Mouse (Mus musculus) gastrocnemius, adult 8-10 months (tissue): ENCODE data around the gene Sgca. TPM values are rescaled to one million over a fixed set of nuclear protein-coding genes. Genes with fewer than 3 reads are reported as not detected.
A peak's percentile ranks its signal among the peaks of the same experiment; 100 is the strongest.

Experiments
- DNase-seq, 2 experiments: peaks; one replicate each; pipeline ENCODE4 v3.0.0; 2022; ENCODE audit warnings: low spot score in 2 of 2
- total RNA-seq, 4 experiments: library from RNA; stranded (reverse); gene quantifications; 2 replicates each; pipeline ENCODE4 v1.2.4; 2022

Gene Sgca
- total RNA-seq, 4 experiments from 2014 or later = 272 to 306 (median 288) TPM

DNA sequence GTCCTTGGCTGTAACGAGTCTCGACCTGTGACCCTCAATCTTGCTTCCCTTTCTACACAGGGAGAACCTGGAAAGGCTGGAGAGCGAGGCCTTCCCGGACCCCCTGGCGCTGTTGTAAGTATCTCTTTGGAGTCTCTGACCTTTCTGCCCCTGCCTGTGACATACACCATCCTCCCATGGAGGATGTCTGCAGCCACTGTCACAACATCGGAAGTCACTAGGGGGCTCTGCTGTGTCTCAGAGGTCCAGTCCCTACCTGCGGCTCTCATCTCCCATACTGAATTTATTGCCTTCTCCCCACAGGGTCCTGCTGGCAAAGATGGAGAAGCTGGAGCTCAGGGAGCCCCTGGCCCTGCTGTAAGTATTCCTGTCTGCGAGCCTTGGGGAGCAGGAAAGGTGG is 31.8 kb downstream of the Sgca start:
- no peak for DNase-seq

DNA sequence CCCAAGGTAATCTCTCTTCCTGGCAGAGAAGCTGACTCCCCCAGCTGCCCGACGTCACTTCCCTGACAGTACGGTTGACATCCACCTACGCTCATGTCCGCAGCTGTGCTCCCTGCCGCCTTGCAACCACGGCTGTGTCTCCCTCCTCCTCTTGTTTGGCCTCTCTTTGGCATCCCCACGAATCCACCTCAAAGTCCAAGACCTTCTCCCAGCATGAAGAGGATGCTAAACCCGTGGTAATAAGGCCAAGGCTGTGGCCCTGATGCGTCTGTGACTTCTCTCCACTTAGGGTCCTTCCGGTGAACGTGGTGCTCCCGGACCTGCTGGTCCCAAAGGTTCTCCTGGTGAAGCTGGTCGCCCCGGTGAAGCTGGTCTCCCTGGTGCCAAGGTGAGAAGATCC is 33.1 kb downstream of the Sgca start:
- no peak for DNase-seq

DNA sequence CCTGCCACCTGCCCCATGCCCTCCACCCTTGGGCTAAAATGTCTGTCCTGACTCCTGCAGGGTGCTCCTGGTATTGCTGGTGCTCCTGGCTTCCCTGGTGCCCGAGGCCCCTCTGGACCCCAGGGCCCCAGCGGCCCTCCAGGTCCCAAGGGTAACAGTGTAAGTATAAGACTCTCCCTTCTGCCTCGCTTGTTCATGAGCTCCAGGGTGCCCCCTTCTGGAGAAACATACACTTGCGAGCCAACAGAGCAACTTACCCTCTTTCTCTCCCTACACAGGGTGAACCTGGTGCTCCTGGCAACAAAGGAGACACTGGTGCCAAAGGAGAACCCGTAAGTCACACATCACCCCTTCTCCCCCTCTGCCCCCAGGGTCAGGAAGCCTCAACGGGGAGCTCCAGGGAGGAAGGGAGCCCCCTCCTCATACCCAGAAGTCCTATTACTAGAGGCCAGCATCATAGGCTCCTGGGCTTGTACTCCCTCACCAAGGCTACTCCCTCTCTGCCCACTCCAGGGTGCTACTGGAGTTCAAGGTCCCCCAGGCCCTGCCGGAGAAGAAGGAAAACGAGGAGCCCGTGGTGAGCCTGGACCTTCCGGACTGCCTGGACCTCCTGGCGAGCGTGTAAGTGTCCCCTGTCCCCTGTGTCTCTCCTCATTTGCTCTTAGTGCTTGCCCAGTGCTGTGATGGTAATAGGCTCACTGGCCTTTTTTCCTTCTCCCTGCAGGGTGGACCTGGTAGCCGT is 33.7 kb downstream of the Sgca start:
- no peak for DNase-seq

DNA sequence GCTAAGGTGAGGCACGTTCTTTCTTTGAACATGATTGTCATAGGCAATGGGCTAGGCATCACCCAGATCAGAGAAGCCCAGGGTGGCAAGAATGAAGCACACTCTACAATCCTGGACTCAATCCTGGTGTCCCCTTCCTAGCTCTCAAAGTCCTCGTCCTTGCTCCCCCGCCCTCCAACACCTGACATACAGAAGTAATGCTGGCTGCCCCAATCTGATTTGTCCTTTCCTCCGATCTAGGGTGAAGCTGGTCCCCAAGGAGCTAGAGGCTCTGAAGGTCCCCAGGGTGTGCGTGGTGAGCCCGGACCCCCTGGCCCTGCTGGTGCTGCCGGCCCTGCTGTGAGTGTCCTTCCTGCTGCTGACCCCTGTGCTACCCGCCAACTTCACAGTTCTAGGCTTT is 34.4 kb downstream of the Sgca start:
- DNase-seq = no peak

DNA sequence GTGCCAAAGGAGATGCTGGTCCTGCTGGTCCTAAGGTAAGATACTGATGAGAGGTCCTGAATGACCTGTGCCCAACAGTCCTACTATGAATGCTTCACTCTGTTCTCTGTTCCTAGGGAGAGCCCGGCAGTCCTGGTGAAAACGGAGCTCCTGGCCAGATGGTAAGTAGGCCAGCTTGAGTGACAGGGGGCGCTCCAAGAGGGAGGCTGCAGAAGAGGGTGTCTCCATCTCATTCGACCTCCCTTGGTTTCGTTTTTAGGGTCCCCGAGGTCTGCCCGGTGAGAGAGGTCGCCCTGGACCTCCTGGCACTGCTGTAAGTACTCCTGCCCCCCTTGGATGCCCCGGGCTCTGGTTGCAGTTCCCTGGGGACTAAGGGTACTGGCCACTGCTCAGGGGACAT is 35.0 kb downstream of the Sgca start:
- DNase-seq = no peak

DNA sequence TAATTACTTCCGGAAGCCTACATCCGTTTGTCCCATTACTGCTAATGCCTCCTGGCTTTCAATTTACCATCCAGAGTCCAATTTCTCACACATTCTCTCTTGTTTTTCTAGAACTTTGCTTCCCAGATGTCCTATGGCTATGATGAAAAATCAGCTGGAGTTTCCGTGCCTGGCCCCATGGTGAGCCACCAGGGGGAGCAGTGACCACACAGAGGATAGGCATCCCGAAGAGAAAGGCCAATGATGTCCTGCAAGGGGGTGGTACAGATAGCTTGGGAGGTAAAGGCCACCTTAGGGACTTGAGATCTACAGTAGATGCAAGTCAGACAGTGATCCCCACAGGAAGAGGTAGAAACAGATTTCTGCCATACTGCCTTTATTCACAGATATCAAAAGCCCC is 36.8 kb downstream of the Sgca start:
- DNase-seq = peak; percentile 63 to 64

DNA sequence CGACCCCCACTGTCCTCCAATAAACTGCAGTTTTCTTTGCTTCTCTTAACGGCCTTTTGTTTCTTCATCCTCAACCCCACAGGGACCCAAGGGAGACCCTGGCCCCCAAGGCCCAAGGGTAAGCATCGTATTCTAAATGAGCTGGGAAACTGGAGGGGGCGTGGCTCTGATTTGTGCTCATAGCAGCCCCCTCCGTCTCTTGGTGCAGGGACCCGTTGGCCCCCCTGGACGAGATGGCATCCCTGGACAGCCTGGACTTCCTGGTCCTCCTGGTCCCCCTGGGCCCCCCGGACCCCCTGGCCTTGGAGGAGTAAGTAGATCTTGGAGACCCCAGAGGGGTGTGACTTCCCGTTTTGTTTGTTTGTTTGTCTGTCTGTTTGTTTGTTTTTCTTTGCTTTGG is 37.8 kb downstream of the Sgca start:
- DNase-seq = no peak

DNA sequence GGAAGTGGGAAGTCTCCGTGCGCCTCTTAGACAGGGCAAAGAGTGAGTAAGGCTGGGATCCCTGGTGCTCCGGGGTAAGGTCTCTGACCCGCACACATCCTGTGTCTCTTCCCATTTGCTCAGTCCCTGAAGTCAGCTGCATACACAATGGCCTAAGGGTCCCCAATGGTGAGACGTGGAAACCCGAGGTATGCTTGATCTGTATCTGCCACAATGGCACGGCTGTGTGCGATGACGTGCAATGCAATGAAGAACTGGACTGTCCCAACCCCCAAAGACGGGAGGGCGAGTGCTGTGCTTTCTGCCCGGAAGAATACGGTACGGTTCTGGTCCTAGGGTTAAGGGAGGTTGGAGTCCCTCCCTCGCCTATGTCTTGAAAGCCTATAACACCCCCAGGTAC is 38.3 kb downstream of the Sgca start:
- DNase-seq = no peak

DNA sequence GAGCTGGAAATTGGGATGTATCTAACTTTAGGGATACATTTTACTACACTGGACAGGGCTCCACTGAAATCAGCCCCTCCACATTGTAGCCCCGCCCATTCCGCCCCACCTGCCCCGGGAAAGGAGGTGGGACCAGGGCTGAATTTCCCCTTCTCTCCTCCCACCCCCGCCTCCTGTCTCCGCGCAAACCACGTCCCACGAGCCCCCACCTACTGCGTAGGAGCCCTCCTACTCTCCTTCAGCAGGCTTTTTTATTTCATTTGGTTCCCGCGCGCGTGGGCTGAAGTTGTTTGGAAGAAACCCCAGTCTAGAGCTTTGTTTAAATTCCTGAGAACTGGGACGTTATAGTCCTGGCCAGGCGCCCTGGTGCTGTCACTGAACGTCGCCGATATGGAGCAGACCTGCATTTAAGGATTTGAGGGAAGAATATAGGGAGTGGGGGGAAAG is 38.8 kb downstream of the Sgca start:
- no peak for DNase-seq

DNA sequence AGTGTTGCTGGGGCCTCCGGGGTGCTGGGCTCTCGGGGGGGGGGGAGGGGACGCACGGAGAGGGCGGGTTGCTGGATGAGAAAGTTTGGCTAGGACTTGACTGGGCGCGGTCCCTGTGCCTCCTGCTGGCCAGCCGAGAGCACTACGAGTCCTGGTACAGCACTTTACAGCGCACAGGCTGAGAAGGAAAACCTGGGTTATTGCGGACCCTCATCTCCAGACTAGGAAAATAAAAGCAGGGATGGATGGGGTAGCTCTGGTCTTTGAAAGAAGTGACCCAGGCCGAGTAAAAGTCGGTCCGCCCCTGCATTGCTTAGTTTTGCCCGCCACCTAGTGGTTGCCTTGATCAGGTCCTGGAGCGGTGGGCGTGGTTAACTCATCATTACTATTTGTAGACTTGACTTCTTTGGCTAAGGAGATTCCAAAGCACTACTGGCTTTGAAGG is 39.3 kb downstream of the Sgca start:
- peak; percentile 86 to 87 for DNase-seq

DNA sequence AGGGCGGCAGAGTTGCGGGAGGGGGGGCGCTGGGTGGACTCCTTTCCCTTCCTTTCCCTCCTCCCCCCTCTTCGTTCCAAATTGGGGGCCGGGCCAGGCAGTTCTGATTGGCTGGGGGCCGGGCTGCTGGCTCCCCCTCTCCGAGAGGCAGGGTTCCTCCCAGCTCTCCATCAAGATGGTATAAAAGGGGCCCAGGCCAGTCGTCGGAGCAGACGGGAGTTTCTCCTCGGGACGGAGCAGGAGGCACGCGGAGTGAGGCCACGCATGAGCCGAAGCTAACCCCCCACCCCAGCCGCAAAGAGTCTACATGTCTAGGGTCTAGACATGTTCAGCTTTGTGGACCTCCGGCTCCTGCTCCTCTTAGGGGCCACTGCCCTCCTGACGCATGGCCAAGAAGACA is 40.1 kb downstream of the Sgca start, which contains the start of gene Col1a1:
Col1a1 (plus strand) TSS at position 180 of the 400 bp plus-strand sequence.
- peak; percentile 72 to 75 for DNase-seq

DNA sequence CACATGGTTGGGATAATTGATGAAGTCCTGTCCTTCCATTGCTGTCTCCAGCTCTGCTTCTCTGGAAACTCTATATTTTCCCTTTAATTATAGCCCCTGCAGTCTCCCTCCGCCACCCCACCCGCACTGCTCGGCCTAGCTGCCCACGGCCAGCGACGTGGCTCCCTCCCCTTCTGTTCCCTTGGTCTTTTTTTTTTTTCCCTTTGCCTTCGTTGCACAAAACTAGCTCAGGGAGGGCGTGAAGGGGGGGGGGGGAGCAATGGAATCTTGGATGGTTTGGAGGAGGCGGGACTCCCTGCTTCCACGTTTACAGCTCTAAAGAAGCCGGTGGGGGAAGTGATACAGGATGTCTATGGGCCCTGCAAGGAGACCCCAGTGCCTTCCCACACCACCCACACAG is 41.6 kb downstream of the Sgca start:
- no peak for DNase-seq

DNA sequence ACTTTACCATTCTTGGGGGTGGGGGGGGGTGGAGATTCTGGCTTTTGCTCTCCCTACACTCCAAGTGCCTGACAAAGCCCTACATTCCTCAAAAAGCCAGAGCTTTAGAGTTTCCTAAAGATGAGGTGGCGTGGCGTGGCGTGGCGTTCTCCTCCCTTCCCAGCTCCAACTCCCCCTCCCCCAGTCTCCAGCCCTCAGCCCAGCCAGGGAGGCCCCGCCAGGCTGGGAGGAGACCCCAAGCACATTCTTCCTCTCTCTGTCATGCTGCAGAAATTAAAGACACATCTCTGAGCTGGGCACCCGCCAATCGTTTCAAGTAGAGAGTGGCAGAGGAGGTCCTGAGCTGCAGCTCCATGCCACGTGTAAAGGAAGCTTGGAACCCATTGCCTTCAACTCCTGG is 42.5 kb downstream of the Sgca start:
- DNase-seq = no peak

DNA sequence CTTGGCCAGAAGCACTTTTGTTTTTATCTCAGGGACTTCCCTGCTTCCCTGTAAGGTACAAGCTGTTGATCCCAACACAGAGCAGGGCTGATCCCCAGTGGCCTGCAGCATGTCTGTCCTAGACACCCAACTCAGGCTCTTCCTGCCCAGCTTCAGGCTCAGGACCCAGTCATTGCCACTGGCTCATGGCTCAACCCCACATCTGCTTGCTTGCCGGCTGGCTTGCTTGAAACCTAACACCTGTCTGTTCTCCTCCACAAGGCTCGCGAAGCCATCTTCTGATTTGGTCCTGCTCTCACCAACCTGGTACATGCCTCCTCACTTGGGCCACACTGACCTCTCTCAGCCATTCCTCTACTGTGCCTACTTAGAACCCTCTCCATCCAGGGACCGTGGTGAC is 46.0 kb downstream of the Sgca start:
- DNase-seq = no peak

DNA sequence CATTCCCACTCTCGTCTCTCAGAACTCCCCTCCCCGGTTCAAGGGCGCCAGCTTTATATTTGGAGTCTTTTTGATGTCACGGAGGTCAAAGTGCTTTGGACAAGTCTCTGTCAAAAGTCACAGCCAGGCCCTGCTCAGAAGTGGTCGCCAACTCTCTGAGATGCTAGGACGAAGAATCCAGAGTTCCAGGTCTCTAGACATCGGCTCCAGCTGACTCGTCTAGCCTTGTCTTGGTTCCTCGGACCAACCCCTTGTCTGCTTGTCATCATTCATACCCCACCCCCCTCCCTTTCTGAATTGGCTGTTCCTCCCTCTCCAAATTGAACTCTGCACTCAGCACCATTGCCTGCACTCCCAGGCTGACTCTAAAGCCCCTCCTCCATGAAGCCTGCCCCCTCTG is 46.5 kb downstream of the Sgca start:
- DNase-seq = no peak

DNA sequence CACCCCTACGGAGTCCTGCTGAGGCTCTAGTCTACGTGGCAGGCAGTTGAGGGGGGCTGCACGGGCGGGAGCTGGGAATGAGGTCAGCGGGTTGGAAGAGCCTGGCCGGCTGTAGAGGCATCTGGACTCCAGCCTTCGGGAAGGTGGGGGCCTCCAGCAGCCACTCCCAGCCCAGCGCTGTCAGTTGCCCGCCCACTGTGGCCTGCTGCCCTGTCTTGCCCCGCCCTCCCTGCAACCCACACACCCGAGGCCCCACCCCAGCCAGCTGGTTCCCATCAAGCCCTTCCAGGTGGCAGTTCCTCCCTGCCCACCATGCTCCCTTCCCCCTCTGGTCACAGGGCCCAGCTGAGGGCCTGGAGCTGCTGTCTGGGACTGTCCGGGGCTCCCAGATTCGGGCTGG is 47.3 kb downstream of the Sgca start:
- peak; percentile 78 to 87 for DNase-seq

DNA sequence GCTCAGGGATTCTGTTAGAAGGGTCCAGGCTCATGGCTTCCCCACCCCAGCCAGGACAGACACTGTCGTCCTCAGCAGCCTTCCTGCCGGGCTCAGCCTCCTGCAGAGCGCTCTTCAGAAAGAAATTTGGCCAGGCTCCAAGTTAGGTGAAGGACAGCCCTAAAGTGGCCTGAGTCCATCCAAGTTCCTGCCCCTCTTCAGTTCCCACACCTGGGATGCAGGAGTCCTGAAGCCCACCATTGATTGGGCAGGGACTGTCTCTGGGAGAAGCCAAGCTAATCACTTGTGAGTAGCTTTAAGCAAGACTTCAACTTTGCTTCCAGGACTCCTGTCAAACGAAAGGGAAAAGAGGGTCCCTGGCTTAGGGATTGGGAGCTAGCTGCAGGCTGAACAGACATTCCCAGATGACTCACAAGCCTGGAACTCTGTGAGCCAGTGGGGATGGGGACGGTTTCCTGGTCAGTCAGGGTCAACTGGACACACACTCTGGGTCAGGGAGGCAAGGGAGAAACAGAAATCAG is 48.3 kb downstream of the Sgca start:
- no peak for DNase-seq

DNA sequence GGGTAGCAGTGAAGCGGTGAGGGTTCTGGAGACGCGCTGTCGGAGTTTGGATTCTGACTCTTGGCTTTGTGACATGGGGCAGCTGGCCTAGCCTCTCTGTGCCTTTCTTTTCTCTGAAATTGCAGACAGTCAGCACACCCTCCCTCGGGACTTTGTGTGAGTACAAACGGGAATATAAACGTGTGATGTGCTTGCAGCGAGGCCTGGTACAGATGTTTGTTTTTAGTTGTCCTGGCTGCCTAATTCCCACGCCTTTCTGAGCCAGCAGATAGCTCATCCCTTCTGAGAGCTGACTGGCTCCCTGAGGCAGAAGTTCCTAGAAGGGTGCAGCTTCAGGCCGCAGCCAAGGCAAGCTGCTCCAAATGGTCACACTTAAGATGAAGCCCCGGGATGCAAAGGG is 49.7 kb downstream of the Sgca start:
- no peak for DNase-seq

DNA sequence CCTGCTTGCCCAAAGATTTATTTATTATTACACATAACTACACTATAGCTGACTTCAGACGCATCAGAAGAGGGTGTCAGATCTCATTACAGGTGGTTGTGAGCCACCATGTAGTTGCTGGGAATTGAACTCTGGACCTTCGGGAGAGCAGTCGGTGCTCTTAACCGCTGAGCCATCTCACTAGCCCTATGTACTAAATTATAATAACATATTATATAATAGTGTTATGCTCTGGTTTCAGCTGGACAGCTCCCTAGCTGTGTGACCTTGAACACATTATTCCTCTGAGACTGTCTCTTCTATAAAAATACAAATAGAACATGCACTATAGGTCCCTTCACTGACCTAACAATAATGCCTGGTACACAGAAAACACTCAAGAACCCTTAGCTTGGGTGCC is 51.1 kb downstream of the Sgca start:
- DNase-seq = no peak

DNA sequence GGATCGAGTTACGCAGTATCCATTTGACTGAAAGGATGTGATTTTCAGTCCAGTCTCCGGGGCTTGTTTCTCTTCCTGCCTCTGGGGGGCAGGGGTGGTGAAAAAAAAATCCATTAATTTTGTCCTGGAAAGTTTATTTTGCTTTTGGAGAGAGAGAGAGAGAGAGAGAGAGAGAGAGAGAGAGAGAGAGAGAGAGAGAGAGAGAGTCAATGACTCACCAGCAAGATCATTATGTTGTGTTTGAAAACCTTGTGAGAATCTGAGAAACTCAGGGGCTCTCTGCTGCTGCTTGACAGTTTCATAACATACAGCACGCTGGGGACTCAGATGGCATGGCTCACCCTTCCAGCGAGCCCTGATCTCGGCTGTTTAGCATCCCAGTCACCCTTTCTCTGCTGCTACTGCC is 55.1 kb downstream of the Sgca start:
- DNase-seq = no peak

DNA sequence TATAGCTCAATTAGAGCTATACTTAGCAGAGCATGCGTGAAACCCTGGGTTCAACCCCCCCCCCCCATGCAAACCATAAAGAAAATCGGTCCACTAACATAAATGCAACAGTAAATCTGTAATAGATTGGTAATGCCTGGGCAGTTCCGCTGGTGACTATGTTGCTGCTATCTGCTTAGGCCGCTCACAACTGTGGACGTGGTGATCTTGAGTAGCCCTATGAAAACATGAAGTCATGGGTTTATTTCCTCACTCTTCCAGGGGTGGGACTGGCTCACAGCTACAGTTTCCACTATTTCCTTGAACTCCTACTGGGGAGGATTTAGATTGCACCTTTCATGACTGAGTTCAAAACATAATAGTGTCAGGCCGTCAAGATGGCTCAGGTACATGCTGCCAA is 58.4 kb downstream of the Sgca start:
- no peak for DNase-seq

DNA sequence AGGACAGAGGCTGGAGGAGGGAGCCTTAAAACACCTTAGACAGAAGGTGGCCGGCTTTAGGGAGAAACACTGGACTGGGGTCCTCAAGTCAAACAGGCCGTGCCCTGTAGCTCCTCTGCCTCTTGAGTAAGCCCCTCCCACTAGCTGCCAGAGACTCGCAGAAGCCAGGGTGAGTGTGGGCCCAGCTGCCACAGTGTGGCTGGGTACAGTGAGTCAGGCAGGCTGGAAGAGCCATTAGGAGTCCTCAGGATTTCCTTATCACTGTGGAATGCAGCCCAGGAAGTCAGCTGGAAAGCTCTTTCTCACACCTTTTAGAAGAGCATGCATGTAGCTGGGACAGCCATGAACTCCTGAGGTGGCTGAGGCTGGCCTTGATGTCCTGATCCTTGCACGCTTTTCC is 59.6 kb downstream of the Sgca start:
- no peak for DNase-seq

DNA sequence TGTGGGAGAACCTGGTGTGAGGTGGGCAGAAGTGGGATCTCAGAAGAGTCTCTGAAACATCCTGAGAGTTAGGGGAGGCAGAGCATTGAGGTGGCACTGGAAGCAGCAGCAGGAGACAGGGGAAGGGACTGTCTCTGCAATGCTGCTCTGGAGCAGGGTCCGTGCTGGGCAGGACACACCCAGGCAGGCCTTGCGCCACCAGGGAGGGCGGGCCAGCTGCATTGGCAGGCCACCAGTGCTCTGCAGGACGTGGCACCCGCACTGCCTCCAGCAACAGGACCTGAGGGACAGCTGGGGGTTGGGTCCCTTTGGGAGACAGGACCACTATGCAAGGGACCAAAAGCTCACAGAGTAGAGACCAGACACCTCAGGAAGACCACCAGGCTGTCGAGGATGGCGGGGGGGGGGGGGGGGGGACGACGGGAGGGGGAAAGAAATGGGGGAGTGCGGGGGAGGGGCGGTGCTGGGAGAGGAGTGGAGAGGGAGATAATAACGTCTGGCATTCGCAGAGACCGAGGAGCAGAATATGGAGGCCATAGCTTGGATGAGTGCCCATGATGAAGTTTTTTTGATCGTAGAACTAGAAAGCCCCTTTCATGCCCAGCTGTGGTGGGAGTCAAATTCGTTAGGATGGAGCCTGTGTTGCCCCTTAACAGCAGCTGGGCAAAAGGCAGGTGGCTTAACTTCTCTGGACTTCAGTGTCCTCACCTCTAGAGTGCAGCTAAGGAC is 60.3 kb downstream of the Sgca start:
- peak; percentile 60 to 64 for DNase-seq
